Mouse (Mus musculus): ENCODE measurements around the gene Ptgr1.

GRCm38 (mm10) chr4:58981421-58981820, 5.5 kb downstream of the Ptgr1 start:
- TF ChIP-seq POLR2A (IDR thresholded peaks at IDR 0.05; ENCODE audit: extremely low read depth, insufficient read depth, low read length) = no peak
- no peak for TF ChIP-seq CTCF (IDR thresholded peaks at IDR 0.05; ENCODE audit: extremely low read depth, insufficient read depth, low read length)

Measured in cortical plate, adult 2 months (tissue).